Mouse (Mus musculus): ENCODE data around the gene Pus7l.

Gene Pus7l

GRCm38 (mm10) chr15:94543409-94544051 is at the start of gene Pus7l, which contains the start of gene Irak4:
TSS of gene Pus7l (minus strand) at chr15:94543547.
TSS of gene Irak4 (plus strand) at chr15:94543643.
- DNase-seq (ENCODE audit: low spot score in 2 of 2) = peak; percentile 83 to 85

DNA sequence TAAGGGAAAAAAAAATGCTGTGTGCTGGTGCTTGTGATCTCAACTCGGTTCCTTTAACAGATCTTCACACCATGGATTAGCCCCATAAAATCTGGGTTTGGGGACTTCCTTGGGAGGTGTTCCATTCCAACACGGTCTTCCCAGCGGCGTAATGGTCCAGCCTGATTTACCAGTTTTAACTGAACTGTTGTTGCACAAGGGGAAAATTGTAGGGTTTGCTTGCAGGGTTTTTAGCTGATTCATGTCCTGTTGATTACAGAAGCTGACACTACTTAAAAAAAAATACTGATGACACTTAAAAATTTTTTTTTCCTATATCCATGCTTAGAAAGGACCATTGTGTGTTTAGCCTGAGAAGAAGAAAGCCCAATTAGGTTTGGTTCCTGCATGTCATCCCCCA is 48.0 kb upstream of the Pus7l start:
- no peak for DNase-seq (ENCODE audit: low spot score in 2 of 2)

GRCm38 (mm10) chr15:94590083-94590482 is 46.7 kb upstream of the Pus7l start:
- no peak for DNase-seq (ENCODE audit: low spot score in 2 of 2)

- peak; percentile 93 to 98 for DNase-seq (ENCODE audit: low spot score in 2 of 2)
Observed at GRCm38 (mm10) chr15:94589219-94590075, 46.1 kb upstream of the Pus7l start, which contains the start of gene Twf1. TSS of gene Twf1 (minus strand) at chr15:94589889.

- no peak for DNase-seq (ENCODE audit: low spot score in 2 of 2)
Observed at GRCm38 (mm10) chr15:94587826-94588715, 44.7 kb upstream of the Pus7l start.

DNA sequence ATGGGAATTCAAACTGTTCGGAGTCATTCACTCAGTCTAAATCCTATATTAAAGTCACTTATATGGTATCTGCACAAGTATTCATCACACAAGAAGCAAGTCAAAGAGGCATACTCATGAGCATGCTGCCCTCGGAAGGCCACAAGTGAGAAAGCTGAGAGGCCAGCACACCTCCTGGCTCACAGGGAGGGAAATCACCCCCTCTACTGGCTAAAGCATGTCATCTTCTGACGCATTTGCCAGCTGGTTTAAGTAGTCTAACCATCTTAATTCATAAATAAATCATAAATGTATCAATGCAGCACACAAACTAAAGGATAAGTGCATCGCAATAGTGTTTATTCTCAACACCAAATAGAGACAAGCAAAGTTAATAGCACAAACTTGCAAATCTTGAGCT is 41.4 kb upstream of the Pus7l start:
- DNase-seq (ENCODE audit: low spot score in 2 of 2) = no peak

DNA sequence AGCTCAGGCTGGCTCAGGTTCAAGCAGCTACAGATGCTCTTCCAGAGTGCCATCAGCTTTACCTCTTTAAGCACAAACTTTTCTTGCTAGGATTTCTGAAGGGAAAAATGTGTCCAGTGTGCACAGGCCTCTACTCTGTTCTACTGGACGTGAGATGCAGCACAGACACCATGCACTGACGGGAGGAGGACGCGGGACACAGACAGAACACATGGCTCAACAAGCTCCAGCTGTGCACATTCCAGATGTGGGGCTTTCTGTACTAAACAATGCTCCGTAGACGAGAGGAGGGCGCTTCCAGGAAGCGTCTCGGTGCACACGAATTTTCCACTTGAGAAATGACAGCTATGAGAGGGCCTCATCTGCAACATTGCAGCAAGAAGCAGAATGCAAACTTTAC is 39.8 kb upstream of the Pus7l start:
- no peak for DNase-seq (ENCODE audit: low spot score in 2 of 2)

GRCm38 (mm10) chr15:94582000-94582593 is 38.8 kb upstream of the Pus7l start:
- DNase-seq (ENCODE audit: low spot score in 2 of 2) = no peak

DNA sequence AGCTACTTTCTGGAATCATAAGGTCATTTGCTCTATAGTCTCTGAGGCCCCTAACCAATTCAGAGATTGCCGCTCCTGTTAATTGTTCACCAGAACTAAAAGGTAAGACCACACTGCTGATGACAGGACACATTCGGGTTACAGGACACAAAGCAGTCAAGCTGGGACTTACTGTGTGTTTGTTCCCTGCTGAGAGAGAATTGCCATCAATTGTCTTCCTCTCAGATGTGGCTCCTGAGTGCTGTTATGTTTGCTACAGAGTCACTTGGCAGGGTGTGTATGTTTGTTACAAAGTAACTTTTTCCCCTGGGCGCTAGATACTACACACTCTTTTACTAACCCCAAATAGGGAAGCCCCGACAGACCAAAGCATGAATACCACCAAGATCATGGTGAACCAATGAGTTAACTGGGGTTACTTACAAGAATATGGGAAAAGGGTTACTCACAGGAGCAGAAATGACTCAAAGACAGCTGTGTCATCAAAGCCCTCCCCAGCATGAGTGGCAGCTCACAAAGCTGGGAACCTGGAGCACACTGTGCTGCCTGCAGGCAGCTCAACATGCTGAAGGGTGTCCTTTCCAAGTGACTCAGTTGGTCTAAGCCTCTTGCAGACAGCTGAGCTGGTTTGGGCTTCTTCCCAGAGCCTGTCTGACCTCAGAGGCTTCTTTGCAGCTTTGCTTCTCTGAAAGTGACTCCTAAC is 31.4 kb upstream of the Pus7l start:
- no peak for DNase-seq (ENCODE audit: low spot score in 2 of 2)

GRCm38 (mm10) chr15:94572746-94573145 is 29.4 kb upstream of the Pus7l start:
- no peak for DNase-seq (ENCODE audit: low spot score in 2 of 2)

GRCm38 (mm10) chr15:94571501-94571900 is 28.2 kb upstream of the Pus7l start:
- no peak for DNase-seq (ENCODE audit: low spot score in 2 of 2)

GRCm38 (mm10) chr15:94568496-94569182 is 25.3 kb upstream of the Pus7l start:
- DNase-seq (ENCODE audit: low spot score in 2 of 2) = no peak

GRCm38 (mm10) chr15:94565854-94566253 is 22.5 kb upstream of the Pus7l start:
- DNase-seq (ENCODE audit: low spot score in 2 of 2) = no peak

DNA sequence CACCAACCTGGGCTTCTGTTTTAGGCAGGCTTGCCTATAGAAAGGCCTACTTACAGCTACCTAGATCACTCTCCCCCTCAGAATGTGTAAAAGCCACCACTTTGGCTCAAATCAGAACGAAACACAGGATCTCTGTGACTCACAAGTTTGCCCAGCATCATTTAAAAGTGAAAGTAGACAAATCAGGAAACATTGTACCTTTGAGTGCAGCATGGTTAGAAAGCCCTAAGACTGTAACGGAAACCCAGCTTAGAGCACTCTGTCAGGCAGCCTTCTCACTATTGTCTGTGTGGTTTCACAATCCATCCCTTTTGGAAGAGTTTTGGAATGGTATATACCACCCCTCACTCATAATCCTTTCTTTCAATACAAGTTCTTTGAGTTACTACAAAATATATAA is 21.6 kb upstream of the Pus7l start:
- DNase-seq (ENCODE audit: low spot score in 2 of 2) = no peak

DNA sequence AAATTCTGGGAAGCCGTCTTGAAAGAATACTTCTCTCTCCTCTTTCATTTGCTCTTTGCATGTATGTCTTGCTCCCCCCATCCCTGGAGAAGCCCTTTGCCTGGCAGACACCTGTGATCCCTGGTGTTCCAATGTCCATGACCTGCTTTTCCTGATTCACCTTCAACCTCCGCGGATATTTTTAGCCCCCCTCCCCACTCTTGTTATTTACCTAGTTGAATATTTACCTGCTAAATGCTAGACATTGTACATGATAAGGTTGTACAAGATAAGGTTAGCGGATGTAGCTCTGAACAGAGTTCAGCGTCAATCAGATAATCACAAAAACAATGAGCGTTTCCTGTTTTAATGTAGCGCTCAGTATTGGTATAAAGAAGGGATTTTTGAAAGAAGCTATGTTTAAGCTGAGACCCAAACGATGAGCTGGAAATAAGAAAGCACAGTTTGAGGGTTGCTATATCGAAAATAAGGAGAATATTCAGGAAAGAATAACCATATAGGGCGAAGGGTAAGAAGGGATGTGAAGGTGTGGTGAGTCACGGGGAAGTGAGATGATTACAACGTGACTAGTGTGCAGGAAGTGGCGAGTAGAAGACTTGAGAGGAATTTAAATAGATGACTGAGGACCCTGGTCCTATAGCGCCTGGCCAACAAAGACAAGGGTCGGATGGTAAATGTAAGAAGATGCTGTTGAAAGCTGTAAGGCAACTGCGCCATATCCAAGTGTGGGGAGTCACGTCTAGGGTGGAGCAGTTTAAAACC is 15.7 kb upstream of the Pus7l start:
- DNase-seq (ENCODE audit: low spot score in 2 of 2) = no peak

GRCm38 (mm10) chr15:94557442-94557841 is 14.1 kb upstream of the Pus7l start:
- DNase-seq (ENCODE audit: low spot score in 2 of 2) = peak; percentile 60 to 78

DNA sequence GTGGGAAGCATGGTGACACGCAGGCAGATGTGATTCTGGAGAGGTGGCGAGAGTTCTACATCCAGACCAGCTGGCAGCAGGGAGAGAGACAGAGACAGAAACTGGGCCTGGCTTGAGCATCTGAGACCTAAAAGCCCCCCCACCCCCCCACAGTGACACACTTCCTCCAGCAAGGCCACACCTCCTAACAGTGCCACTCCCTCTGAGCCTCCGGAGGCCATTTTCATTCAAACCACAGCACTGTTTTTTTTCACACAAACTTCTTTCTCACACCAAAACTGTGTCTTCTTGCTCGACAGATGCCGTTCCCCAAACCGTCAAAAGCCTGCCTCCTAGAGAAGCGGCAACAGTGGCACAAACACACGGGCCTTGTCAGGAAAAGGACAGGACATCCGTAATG is 10.2 kb upstream of the Pus7l start:
- no peak for DNase-seq (ENCODE audit: low spot score in 2 of 2)

- DNase-seq (ENCODE audit: low spot score in 2 of 2) = no peak
Observed at GRCm38 (mm10) chr15:94544844-94545243, 1.5 kb upstream of the Pus7l start.

DNA sequence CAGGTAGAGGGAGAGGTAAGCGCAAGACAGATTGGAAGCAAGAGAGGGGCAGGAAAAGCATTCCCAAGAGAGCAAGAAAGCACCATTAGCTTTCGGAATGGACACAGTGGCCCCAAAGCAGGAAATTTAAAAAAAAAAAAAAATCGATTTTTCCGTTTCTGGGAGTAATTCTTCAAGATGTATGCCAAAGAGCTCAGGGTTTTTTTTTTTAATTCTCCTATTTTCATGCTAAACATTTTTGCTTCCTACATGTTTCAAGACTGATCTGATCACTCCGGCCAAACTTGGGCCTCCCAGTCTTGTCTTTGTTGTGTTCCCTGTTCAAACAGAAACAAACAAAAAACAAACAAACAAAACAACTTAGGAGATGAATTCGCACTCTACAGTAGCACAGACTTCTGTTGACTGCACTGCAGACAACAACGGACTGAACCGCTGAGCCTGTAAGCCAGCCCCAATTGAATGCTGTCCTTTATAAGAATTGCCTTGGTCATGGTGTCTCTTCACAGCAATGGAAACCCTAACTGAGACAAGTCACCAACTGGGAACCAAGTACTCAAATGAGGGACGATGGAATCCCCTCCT is 797 bp upstream of the Pus7l start:
- no peak for DNase-seq (ENCODE audit: low spot score in 2 of 2)

Measured in spleen, postnatal 14 days (tissue).